Mouse (Mus musculus) monocyte, adult 2 months (primary cell): ENCODE data around the gene Rgl1.

Experiments
- DNase-seq, 2 experiments: peaks; one replicate each; pipeline ENCODE4 v3.0.0; 2022; ENCODE audit warnings: low spot score in 2 of 2, low read depth in 1 of 2

The Rgl1 gene

GRCm38 (mm10) chr1:152718200-152718599 is 48.0 kb downstream of the Rgl1 start:
- DNase-seq = no peak

GRCm38 (mm10) chr1:152717329-152717728 is 48.8 kb downstream of the Rgl1 start:
- DNase-seq = no peak

GRCm38 (mm10) chr1:152714405-152714804 is 51.7 kb downstream of the Rgl1 start:
- DNase-seq = no peak

- no peak for DNase-seq
Measured at GRCm38 (mm10) chr1:152713924-152714323, 52.2 kb downstream of the Rgl1 start.

- DNase-seq = no peak
Measured at GRCm38 (mm10) chr1:152711037-152711436, 55.1 kb downstream of the Rgl1 start.

- no peak for DNase-seq
Measured at GRCm38 (mm10) chr1:152707560-152707959, 58.6 kb downstream of the Rgl1 start.

- DNase-seq = no peak
Measured at GRCm38 (mm10) chr1:152703941-152704340, 62.2 kb downstream of the Rgl1 start.

- DNase-seq = no peak
Measured at GRCm38 (mm10) chr1:152702920-152703319, 63.2 kb downstream of the Rgl1 start.

- no peak for DNase-seq
Measured at GRCm38 (mm10) chr1:152701066-152701465, 65.1 kb downstream of the Rgl1 start.

GRCm38 (mm10) chr1:152697341-152697740 is 68.8 kb downstream of the Rgl1 start:
- DNase-seq = no peak

GRCm38 (mm10) chr1:152695491-152695890 is 70.7 kb downstream of the Rgl1 start:
- DNase-seq = no peak

- no peak for DNase-seq
Measured at GRCm38 (mm10) chr1:152689968-152690367, 76.2 kb downstream of the Rgl1 start.

GRCm38 (mm10) chr1:152687733-152688181 is 78.4 kb downstream of the Rgl1 start:
- no peak for DNase-seq

GRCm38 (mm10) chr1:152687099-152687730 is 78.9 kb downstream of the Rgl1 start:
- no peak for DNase-seq

- DNase-seq = no peak
Measured at GRCm38 (mm10) chr1:152685531-152685930, 80.6 kb downstream of the Rgl1 start.

- no peak for DNase-seq
Measured at GRCm38 (mm10) chr1:152682368-152683194, 83.6 kb downstream of the Rgl1 start.

- DNase-seq = no peak
Measured at GRCm38 (mm10) chr1:152681676-152682367, 84.3 kb downstream of the Rgl1 start.

GRCm38 (mm10) chr1:152681116-152681515 is 85.0 kb downstream of the Rgl1 start:
- no peak for DNase-seq

GRCm38 (mm10) chr1:152678451-152678850 is 87.7 kb downstream of the Rgl1 start:
- DNase-seq = no peak

- no peak for DNase-seq
Measured at GRCm38 (mm10) chr1:152677482-152678211, 88.5 kb downstream of the Rgl1 start.
